Mouse (Mus musculus) embryonic facial prominence, embryonic 13.5 days (tissue): ENCODE measurements around the gene Tekt1. TPM values are rescaled to one million over a fixed set of nuclear protein-coding genes. Genes with fewer than 3 reads are reported as not detected.

Source experiments
- ATAC-seq: fragments of 200-750 bp; cut with Nextera tagmentation; 2 replicates; pipeline ENCODE4 v1.8.0; 2017; ENCODE audit warnings: low read depth; ENCODE audit not compliant: insufficient number of reproducible peaks, insufficient read depth, low FRiP score, low TSS enrichment
- H3K27ac ChIP-seq: fragments of 300-500 bp; sonication (generic); 2 replicates; pipeline ENCODE4 v1.5.1; 2015; ENCODE audit warnings: moderate library complexity, mild to moderate bottlenecking, inconsistent platforms
- H3K27me3 ChIP-seq: fragments of 300-500 bp; sonication (generic); 2 replicates; pipeline ENCODE4 v1.6.1; 2015; ENCODE audit warnings: mild to moderate bottlenecking, inconsistent platforms
- H3K36me3 ChIP-seq: fragments of 300-500 bp; sonication (generic); 2 replicates; pipeline ENCODE4 v1.6.1; 2015; ENCODE audit warnings: mild to moderate bottlenecking, inconsistent platforms
- H3K4me1 ChIP-seq: fragments of 300-500 bp; sonication (generic); 2 replicates; pipeline ENCODE4 v1.6.1; 2015; ENCODE audit warnings: inconsistent platforms
- H3K4me2 ChIP-seq: fragments of 300-500 bp; sonication (generic); 2 replicates; pipeline ENCODE4 v1.6.1; 2015; ENCODE audit warnings: moderate library complexity, mild to moderate bottlenecking, inconsistent platforms
- H3K4me3 ChIP-seq: fragments of 300-500 bp; sonication (generic); 2 replicates; pipeline ENCODE4 v1.5.1; 2015; ENCODE audit warnings: mild to moderate bottlenecking, inconsistent platforms
- H3K9ac ChIP-seq: fragments of 300-500 bp; sonication (generic); 2 replicates; pipeline ENCODE4 v1.6.1; 2015; ENCODE audit warnings: mild to moderate bottlenecking, inconsistent platforms
- H3K9me3 ChIP-seq: fragments of 300-500 bp; sonication (generic); 2 replicates; pipeline ENCODE4 v1.6.1; 2016; ENCODE audit warnings: inconsistent platforms
- WGBS: fragments of 180-500 bp; shearing (Covaris S2); methylation state at CpG from one replicate; pipeline ENCODE4 v1.1.7; 2015; ENCODE audit warnings: mixed read lengths; 5-methylcytosine and 5-hydroxymethylcytosine counted together
- polyA plus RNA-seq: library from polyadenylated mRNA; unstranded; fragments of >200 nt; fragmentation: Nextera tagmentation; extraction: Ambion mirVana; gene quantifications from 2 replicates; pipeline ENCODE4 v1.2.1, GENCODE M21; 2015

Gene Tekt1
- polyA plus RNA-seq, 1 experiment from 2014 or later: 3.1 TPM

- no peaks in the 10 kb centered on the region for H3K36me3 ChIP-seq
- ATAC-seq: no peak
- no peak overlapping the region for H3K27ac ChIP-seq
- H3K9me3 ChIP-seq: no peaks in the 10 kb centered on the region
- no peak overlapping the region for H3K4me3 ChIP-seq
- no peaks in the 10 kb centered on the region for H3K27me3 ChIP-seq
- H3K9ac ChIP-seq: no peak overlapping the region
- H3K4me2 ChIP-seq: no peak overlapping the region
- H3K4me1 ChIP-seq: peaks cover 24% of the 10 kb centered on the region
- WGBS: 84% methylated on average over 7 of the region's 7 CpGs
Observed at GRCm38 (mm10) chr11:72389407-72390142, 27.3 kb upstream of the Tekt1 start.

DNA sequence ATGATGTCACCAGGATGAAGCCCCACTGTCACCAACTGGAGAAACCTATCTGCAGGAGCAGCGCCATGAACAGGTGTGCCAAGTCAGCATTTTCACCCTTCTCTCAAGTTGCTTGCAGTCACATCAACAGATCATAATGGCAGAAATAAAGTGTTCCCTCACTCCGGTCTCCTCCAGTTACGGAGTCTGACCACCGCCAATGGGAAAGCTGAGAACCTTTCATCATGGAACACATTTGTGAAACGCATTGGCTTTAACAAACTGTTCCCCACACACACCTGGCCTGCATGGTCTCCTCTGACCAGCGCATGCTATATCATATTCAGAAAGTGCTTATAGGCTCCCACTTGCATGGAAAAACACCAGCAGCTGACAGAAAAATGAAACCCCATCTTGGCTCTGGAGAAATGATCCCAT is 25.9 kb upstream of the Tekt1 start:
- no peaks in the 10 kb centered on the region for H3K27me3 ChIP-seq
- no peak overlapping the region; the same call in 1 of the 2 replicates for H3K27ac ChIP-seq
- peaks cover 15% of the 10 kb centered on the region; the same call in 1 of the 2 replicates for H3K4me1 ChIP-seq
- 0 out of 2 replicates have a peak, but pooled peaks have one; percentile 69 for ATAC-seq
- H3K4me2 ChIP-seq: no peak overlapping the region
- no peak overlapping the region for H3K4me3 ChIP-seq
- WGBS: 64% methylated on average over 6 of the region's 6 CpGs
- no peaks in the 10 kb centered on the region for H3K36me3 ChIP-seq
- H3K9me3 ChIP-seq: no peaks in the 10 kb centered on the region
- H3K9ac ChIP-seq: no peak overlapping the region

GRCm38 (mm10) chr11:72379351-72379750 is 17.1 kb upstream of the Tekt1 start:
- Histone ChIP-seq H3K9ac (no peak overlapping the region), H3K9me3 (no peaks in the 10 kb centered on the region), H3K4me2 (no peak overlapping the region), H3K27ac (no peak overlapping the region), H3K36me3 (no peaks in the 10 kb centered on the region), H3K4me1 (0 out of 2 replicates have a peak, but pooled peaks cover 3% of the 10 kb centered on the region), H3K27me3 (no peaks in the 10 kb centered on the region), H3K4me3 (no peak overlapping the region)
- ATAC-seq: no peak
- WGBS: 60% methylated on average over 4 of the region's 4 CpGs

DNA sequence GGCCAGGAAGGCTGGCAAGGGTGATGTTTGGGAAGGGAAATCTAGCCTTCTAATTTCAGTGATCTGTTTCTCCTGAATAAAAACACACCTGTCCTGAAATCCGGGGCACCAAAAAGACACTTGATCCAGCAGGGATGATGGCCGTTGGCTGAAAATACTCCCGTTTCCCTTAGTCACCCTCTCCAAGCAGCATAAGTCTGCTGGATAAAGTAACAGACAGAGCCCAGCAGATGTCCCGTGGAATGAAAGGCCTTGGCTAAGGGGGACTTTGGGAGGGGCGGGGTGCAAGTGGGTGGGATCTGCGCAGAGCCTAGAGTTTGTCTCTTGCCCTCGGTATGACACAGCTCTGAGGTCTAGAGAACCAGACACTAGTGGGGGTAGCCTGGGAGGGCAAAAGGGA is 16.0 kb upstream of the Tekt1 start:
- no peaks in the 10 kb centered on the region for H3K36me3 ChIP-seq
- 0 out of 2 replicates have a peak, but pooled peaks cover 3% of the 10 kb centered on the region for H3K4me1 ChIP-seq
- no peaks in the 10 kb centered on the region for H3K27me3 ChIP-seq
- 55% methylated on average over 7 of the region's 7 CpGs for WGBS
- H3K9me3 ChIP-seq: no peaks in the 10 kb centered on the region
- H3K9ac ChIP-seq: no peak overlapping the region
- no peak overlapping the region for H3K4me3 ChIP-seq
- ATAC-seq: no peak
- H3K27ac ChIP-seq: no peak overlapping the region
- no peak overlapping the region for H3K4me2 ChIP-seq

DNA sequence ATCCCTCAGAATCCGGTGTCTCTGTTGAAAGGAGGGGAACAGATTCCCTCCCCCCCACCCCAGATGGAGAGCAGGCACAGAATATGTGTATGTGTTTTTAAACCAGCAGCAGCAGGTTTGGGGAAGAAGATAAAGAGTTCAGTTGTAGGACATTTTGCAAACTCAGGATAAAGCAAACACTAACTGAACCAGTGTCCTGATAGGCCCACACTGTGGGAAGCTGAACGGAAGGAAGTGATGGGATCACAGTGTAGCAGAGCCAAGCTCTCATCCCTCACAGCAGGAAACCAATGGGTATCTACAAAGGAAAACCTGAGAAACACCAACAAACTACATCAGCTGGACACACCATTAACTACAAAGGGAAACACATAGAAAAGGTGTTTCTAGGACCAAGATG is 14.3 kb upstream of the Tekt1 start:
- no peak for ATAC-seq
- no peak overlapping the region for H3K27ac ChIP-seq
- H3K9me3 ChIP-seq: no peaks in the 10 kb centered on the region
- no peak overlapping the region for H3K9ac ChIP-seq
- 0 out of 2 replicates have a peak, but pooled peaks cover 3% of the 10 kb centered on the region for H3K4me1 ChIP-seq
- 79% methylated on average over 2 of the region's 2 CpGs for WGBS
- no peaks in the 10 kb centered on the region for H3K27me3 ChIP-seq
- H3K4me3 ChIP-seq: no peak overlapping the region
- no peak overlapping the region for H3K4me2 ChIP-seq
- H3K36me3 ChIP-seq: no peaks in the 10 kb centered on the region

GRCm38 (mm10) chr11:72369904-72370672 is 7.8 kb upstream of the Tekt1 start:
- H3K27me3 ChIP-seq: no peaks in the 10 kb centered on the region
- H3K9me3 ChIP-seq: no peaks in the 10 kb centered on the region
- no peak for ATAC-seq
- H3K36me3 ChIP-seq: no peaks in the 10 kb centered on the region
- no peak overlapping the region for H3K9ac ChIP-seq
- 27% methylated on average over 12 of the region's 12 CpGs for WGBS
- peaks cover 27% of the 10 kb centered on the region for H3K4me1 ChIP-seq
- H3K27ac ChIP-seq: no peak overlapping the region
- no peak overlapping the region; the same call in 1 of the 2 replicates for H3K4me2 ChIP-seq
- H3K4me3 ChIP-seq: no peak overlapping the region

DNA sequence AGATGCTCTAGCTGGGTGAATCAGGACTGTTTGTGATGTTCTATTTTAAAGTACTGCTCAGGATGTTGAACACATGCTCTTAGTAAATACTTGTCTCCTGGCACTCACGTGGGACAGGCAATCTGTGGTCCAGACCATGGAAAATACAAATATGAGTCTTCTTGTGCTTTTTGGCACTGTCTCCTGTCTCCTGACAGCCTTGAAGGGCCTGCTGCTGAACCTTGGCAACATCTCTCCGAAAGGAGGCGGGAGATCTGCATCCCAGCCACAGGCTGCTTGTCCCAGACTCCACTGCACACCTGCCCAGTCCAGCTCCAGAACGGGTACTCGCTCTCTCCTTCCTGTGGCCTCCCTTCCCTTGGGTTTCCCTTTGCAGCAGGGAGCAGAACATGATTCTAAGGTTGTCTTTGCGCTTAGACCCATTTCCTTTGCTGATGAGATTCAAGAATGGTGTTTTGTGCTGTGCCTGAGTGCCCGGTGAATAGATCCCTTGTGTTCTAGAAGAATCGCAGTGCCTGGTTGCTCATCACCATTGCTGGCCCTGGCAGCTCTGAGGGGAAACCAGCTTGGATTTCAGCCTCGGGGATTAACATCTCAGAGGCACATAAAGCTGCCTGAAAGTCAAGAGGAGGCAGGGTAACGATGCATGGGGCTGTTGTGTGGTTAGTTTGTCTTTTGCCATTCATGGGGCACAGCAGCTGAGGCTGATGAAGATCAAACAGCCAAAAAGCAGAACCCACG is 5.9 kb upstream of the Tekt1 start:
- Histone ChIP-seq H3K4me3 (no peak overlapping the region), H3K9me3 (no peaks in the 10 kb centered on the region), H3K9ac (no peak overlapping the region), H3K4me2 (0 out of 2 replicates have a peak overlapping the region, but pooled peaks have one; percentile 4), H3K27ac (peak overlapping the region; percentile 22; the same call in 1 of the 2 replicates), H3K36me3 (no peaks in the 10 kb centered on the region), H3K27me3 (no peaks in the 10 kb centered on the region), H3K4me1 (peaks cover 27% of the 10 kb centered on the region)
- no peak for ATAC-seq
- 31% methylated on average over 11 of the region's 11 CpGs for WGBS

- Histone ChIP-seq H3K4me3 (no peak overlapping the region), H3K27me3 (no peaks in the 10 kb centered on the region), H3K27ac (no peak overlapping the region), H3K9me3 (no peaks in the 10 kb centered on the region), H3K4me1 (peaks cover 32% of the 10 kb centered on the region), H3K4me2 (no peak overlapping the region), H3K9ac (no peak overlapping the region), H3K36me3 (no peaks in the 10 kb centered on the region)
- no peak for ATAC-seq
- 86% methylated on average over 9 of the region's 9 CpGs for WGBS
Observed at GRCm38 (mm10) chr11:72366126-72366525, 3.9 kb upstream of the Tekt1 start.

DNA sequence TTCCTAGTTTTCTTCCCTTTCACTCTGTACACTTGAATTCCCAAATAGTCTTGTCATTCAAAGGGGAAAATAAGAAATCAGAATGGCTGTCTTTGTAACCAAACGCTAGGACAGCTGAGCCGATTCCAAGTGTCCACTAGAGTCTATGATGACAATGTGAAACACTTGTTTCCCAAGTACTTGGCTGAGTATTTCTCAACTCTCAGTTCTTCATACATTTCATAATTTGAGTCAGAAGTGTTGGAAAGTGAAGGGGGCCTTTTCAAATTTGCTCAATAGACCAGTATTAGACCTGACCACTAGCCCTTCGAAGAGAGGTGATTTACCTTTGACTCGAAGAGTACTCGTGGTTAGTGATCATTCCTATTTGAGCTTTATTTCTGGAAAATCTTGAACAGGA is 2.3 kb upstream of the Tekt1 start:
- ATAC-seq: no peak
- no peaks in the 10 kb centered on the region for H3K27me3 ChIP-seq
- no peak overlapping the region for H3K27ac ChIP-seq
- 87% methylated on average over 5 of the region's 5 CpGs for WGBS
- H3K4me1 ChIP-seq: peaks cover 25% of the 10 kb centered on the region
- H3K4me3 ChIP-seq: no peak overlapping the region
- H3K36me3 ChIP-seq: no peaks in the 10 kb centered on the region
- no peaks in the 10 kb centered on the region for H3K9me3 ChIP-seq
- H3K9ac ChIP-seq: no peak overlapping the region
- no peak overlapping the region for H3K4me2 ChIP-seq

- WGBS: 62% methylated on average over 8 of the region's 8 CpGs
- ATAC-seq: no peak
Observed at GRCm38 (mm10) chr11:72363523-72364240, 1.4 kb upstream of the Tekt1 start.

More at GRCm38 (mm10) chr11:72363523-72364240, 1.4 kb upstream of the Tekt1 start:
- H3K9me3 ChIP-seq: no peaks in the 10 kb centered on the region
- H3K4me2 ChIP-seq: no peak overlapping the region
- H3K4me3 ChIP-seq: no peak overlapping the region
- H3K27ac ChIP-seq: no peak overlapping the region
- H3K27me3 ChIP-seq: no peaks in the 10 kb centered on the region
- peaks cover 21% of the 10 kb centered on the region for H3K4me1 ChIP-seq
- H3K9ac ChIP-seq: no peak overlapping the region
- no peaks in the 10 kb centered on the region for H3K36me3 ChIP-seq
